Mouse (Mus musculus) E14TG2a.4 (cell line): Measurements from ENCODE around the gene Mturn.

Experiments
- H3K27me3 ChIP-seq: 2 replicates; pipeline ENCODE4 v1.6.1; 2014; ENCODE audit warnings: low read length, control low read depth; ENCODE audit not compliant: insufficient read depth
- H3K36me3 ChIP-seq: 2 replicates; pipeline ENCODE4 v1.6.1; 2014; ENCODE audit warnings: low read length, control low read depth; ENCODE audit not compliant: insufficient read depth
- H3K4me1 ChIP-seq: replicated peaks from 2 replicates; pipeline ENCODE4 v1.6.1; 2014; ENCODE audit warnings: low read depth, low read length, control low read depth
- H3K4me3 ChIP-seq: replicated peaks from 2 replicates; pipeline ENCODE4 v1.5.1; 2014; ENCODE audit warnings: mild to moderate bottlenecking, low read length
- H3K9me3 ChIP-seq: 2 replicates; pipeline ENCODE4 v1.6.1; 2014; ENCODE audit warnings: low read length, control low read depth
- CTCF ChIP-seq: conservative IDR thresholded peaks from 2 replicates; pipeline ENCODE4 v1.5.1; 2014; ENCODE audit warnings: low read length
- NANOG ChIP-seq: IDR thresholded peaks from 2 replicates; pipeline ENCODE4 v1.6.1; 2014; ENCODE audit warnings: borderline replicate concordance, low read length, mixed read lengths
- POU5F1 ChIP-seq: IDR thresholded peaks from 2 replicates; pipeline ENCODE4 v1.6.1; 2014; ENCODE audit warnings: low read length, borderline replicate concordance

Mturn gene

GRCm38 (mm10) chr6:54718779-54719685, 37.6 kb downstream of the Mturn start:
- H3K36me3 ChIP-seq: no peaks in the 10 kb centered on the region

GRCm38 (mm10) chr6:54719686-54720310, 38.4 kb downstream of the Mturn start:
- peaks cover 34% of the 10 kb centered on the region for H3K27me3 ChIP-seq
- H3K4me3 ChIP-seq: peak overlapping the region; percentile 20; the same call in 1 of the 2 replicates
- no peak for TF ChIP-seq CTCF
- TF ChIP-seq POU5F1: no peak
- TF ChIP-seq NANOG: no peak
- H3K9me3 ChIP-seq: no peaks in the 10 kb centered on the region
- H3K4me1 ChIP-seq: peaks cover 17% of the 10 kb centered on the region
- no peaks in the 10 kb centered on the region for H3K36me3 ChIP-seq

More at GRCm38 (mm10) chr6:54718779-54719685, 37.6 kb downstream of the Mturn start:
- H3K27me3 ChIP-seq: peaks cover 34% of the 10 kb centered on the region
- TF ChIP-seq POU5F1 (no peak), NANOG (no peak), CTCF (no peak)
- peaks cover 15% of the 10 kb centered on the region for H3K4me1 ChIP-seq
- peak overlapping the region; percentile 20; the same call in 1 of the 2 replicates for H3K4me3 ChIP-seq
- no peaks in the 10 kb centered on the region for H3K9me3 ChIP-seq

GRCm38 (mm10) chr6:54720512-54721251, 39.3 kb downstream of the Mturn start:
- TF ChIP-seq NANOG (no peak), POU5F1 (no peak), CTCF (no peak)
- Histone ChIP-seq H3K27me3 (peaks cover 34% of the 10 kb centered on the region), H3K4me1 (peaks cover 17% of the 10 kb centered on the region), H3K4me3 (no peak overlapping the region), H3K9me3 (no peaks in the 10 kb centered on the region), H3K36me3 (no peaks in the 10 kb centered on the region)

GRCm38 (mm10) chr6:54721252-54721635, 39.8 kb downstream of the Mturn start:
- Histone ChIP-seq H3K4me1 (peaks cover 17% of the 10 kb centered on the region), H3K4me3 (no peak overlapping the region), H3K36me3 (no peaks in the 10 kb centered on the region), H3K27me3 (peaks cover 34% of the 10 kb centered on the region), H3K9me3 (no peaks in the 10 kb centered on the region)
- no peak for TF ChIP-seq POU5F1
- TF ChIP-seq NANOG: no peak
- TF ChIP-seq CTCF: no peak

GRCm38 (mm10) chr6:54726309-54726708, 44.9 kb downstream of the Mturn start:
- Histone ChIP-seq H3K36me3 (no peaks in the 10 kb centered on the region), H3K9me3 (peaks cover 5% of the 10 kb centered on the region), H3K27me3 (peaks cover 8% of the 10 kb centered on the region; the same call in 1 of the 2 replicates), H3K4me1 (0 out of 2 replicates have a peak, but pooled peaks cover 2% of the 10 kb centered on the region), H3K4me3 (0 out of 2 replicates have a peak overlapping the region, but pooled peaks have one; percentile 10)
- TF ChIP-seq CTCF: no peak
- no peak for TF ChIP-seq NANOG
- TF ChIP-seq POU5F1: no peak

- no peak for TF ChIP-seq NANOG
- no peak for TF ChIP-seq POU5F1
- no peak for TF ChIP-seq CTCF
- Histone ChIP-seq H3K4me1 (0 out of 2 replicates have a peak, but pooled peaks cover 2% of the 10 kb centered on the region), H3K27me3 (peaks cover 6% of the 10 kb centered on the region; the same call in 1 of the 2 replicates)
These were observed 45.4 kb downstream of the Mturn start for GRCm38 (mm10) chr6:54726796-54727195.

GRCm38 (mm10) chr6:54727416-54727815, 46.0 kb downstream of the Mturn start:
- no peak for TF ChIP-seq POU5F1
- no peak for TF ChIP-seq CTCF
- no peak for TF ChIP-seq NANOG
- Histone ChIP-seq H3K27me3 (peaks cover 5% of the 10 kb centered on the region; the same call in 1 of the 2 replicates), H3K4me1 (0 out of 2 replicates have a peak, but pooled peaks cover 2% of the 10 kb centered on the region), H3K9me3 (peaks cover 16% of the 10 kb centered on the region), H3K36me3 (no peaks in the 10 kb centered on the region), H3K4me3 (no peak overlapping the region)

More at GRCm38 (mm10) chr6:54726796-54727195, 45.4 kb downstream of the Mturn start:
- Histone ChIP-seq H3K36me3 (no peaks in the 10 kb centered on the region), H3K4me3 (0 out of 2 replicates have a peak overlapping the region, but pooled peaks have one; percentile 10), H3K9me3 (peaks cover 10% of the 10 kb centered on the region)
